9 mouse cellular contexts compared by ENCODE assay signal in genomic region chr9:104235751-104236150, GRCm38 (mm10). TPM values are rescaled to one million over a fixed set of nuclear protein-coding genes. Genes with fewer than 3 reads are reported as not detected.
DNase-seq lines count a peak whose midpoint lies in the region; ATAC-seq and TF ChIP-seq lines count a peak whose summit lies in the region.
"Had no signal": no experiment of that assay in that cellular context is flagged by ENCODE, and none has a peak within 500 bp of the region (broad histone marks: within the 10 kb centered on the region; RNA-seq: fewer than 3 reads in every experiment).

No protein-coding gene starts in this region.

- peaks cover 59% of the 10 kb centered on the region for H3K36me3 ChIP-seq in lung, embryonic 14.5 days (ENCODE audit: insufficient read depth)

- H3K4me1 ChIP-seq in lung, embryonic 14.5 days (ENCODE audit: insufficient read depth), result no peaks in the 10 kb centered on the region
- H3K4me1 ChIP-seq: limb, embryonic 12.5 days had no signal

- H3K4me3 ChIP-seq in lung, embryonic 14.5 days (ENCODE audit: low read depth, low read length), result no peak overlapping the region
- H3K4me3 ChIP-seq: limb, embryonic 12.5 days had no signal

- no peaks in the 10 kb centered on the region for H3K9me3 ChIP-seq in lung, embryonic 14.5 days (ENCODE audit: low read depth, low read length)
- H3K9me3 ChIP-seq: limb, embryonic 12.5 days had no signal

- 34% methylated on average over 5 of the region's 5 CpGs for WGBS in lung, embryonic 14.5 days

- no peak overlapping the region for H3K9ac ChIP-seq in lung, embryonic 14.5 days
- H3K9ac ChIP-seq: limb, embryonic 12.5 days had no signal

- ATAC-seq in lung, embryonic 14.5 days (ENCODE audit: insufficient read depth), result peak; percentile 44; the same call in 1 of the 2 replicates

- H3K27me3 ChIP-seq in lung, embryonic 14.5 days (ENCODE audit: insufficient read depth, low read length), result no peaks in the 10 kb centered on the region
- H3K27me3 ChIP-seq: limb, embryonic 12.5 days had no signal

- no peak for TF ChIP-seq CTCF in lung, embryonic 14.5 days (IDR thresholded peaks at IDR 0.05; ENCODE audit: low read depth)

- H3K27ac ChIP-seq in lung, embryonic 14.5 days (ENCODE audit: low read depth), result no peak overlapping the region
- H3K27ac ChIP-seq: limb, embryonic 12.5 days had no signal

- H3K4me2 ChIP-seq in lung, embryonic 14.5 days, result no peak overlapping the region
- H3K4me2 ChIP-seq: limb, embryonic 12.5 days had no signal

- DNase-seq in lung, embryonic 14.5 days, result peak; percentile 78
- DNase-seq in lung, postnatal 36 days, result no peak
- DNase-seq in adrenal gland, postnatal 36 days, result peak; percentile 51 to 60
- peak; percentile 26 for DNase-seq in cerebellum, adult 9-10 months
- DNase-seq in heart, postnatal 4 days, result peak; percentile 63
- no peak for DNase-seq in thymus, adult 18-20 months
- DNase-seq in ovary, postnatal 10 days (ENCODE audit: low spot score), result no peak
- no peak for DNase-seq in thymus, postnatal 36 days

RNA-seq across cellular contexts. Expression of gene Dnajc13, which starts 27.0 kb away (rescaled TPM):
- polyA plus RNA-seq in lung, embryonic 14.5 days (2014; fragmentation: Nextera tagmentation; extraction: Ambion mirVana), result 25.0 and 26.6 TPM in 2 replicates
- total RNA-seq in adrenal gland, postnatal 36 days (2021), result 10 to 100 TPM; 43.0 to 46.9 TPM
- total RNA-seq in heart, postnatal 4 days (2021), result 10 to 100 TPM; 41.4 to 44.6 TPM

Comparison
In these comparisons a context has a peak if more than half of its experiments do, and no peak if none do; other contexts are left out.
1. DNase-seq: peak in lung, embryonic 14.5 days (single experiment), adrenal gland, postnatal 36 days (2 of 2), cerebellum, adult 9-10 months (single experiment) and heart, postnatal 4 days (single experiment); none in lung, postnatal 36 days (single experiment), thymus, adult 18-20 months (0 of 2), ovary, postnatal 10 days (single experiment) and thymus, postnatal 36 days (0 of 2).